Mouse (Mus musculus) small intestine, adult 10 weeks (tissue): ENCODE data around the gene Gm3411. TPM values are rescaled to one million over a fixed set of nuclear protein-coding genes. Genes with fewer than 3 reads are reported as not detected.

Experiments used
- polyA plus RNA-seq: library from polyadenylated mRNA; stranded (reverse); fragments of 350-450 nt; fragmentation: Illumina TruSeq; extraction: RNeasy Lipid Tissue Mini Kit (QIAGEN cat#74804); gene quantifications from one replicate; pipeline ENCODE4 v1.2.3, GENCODE M21; 2014; ENCODE audit warnings: low replicate concordance

Gm3411 gene
- polyA plus RNA-seq = 6.5 TPM

DNA sequence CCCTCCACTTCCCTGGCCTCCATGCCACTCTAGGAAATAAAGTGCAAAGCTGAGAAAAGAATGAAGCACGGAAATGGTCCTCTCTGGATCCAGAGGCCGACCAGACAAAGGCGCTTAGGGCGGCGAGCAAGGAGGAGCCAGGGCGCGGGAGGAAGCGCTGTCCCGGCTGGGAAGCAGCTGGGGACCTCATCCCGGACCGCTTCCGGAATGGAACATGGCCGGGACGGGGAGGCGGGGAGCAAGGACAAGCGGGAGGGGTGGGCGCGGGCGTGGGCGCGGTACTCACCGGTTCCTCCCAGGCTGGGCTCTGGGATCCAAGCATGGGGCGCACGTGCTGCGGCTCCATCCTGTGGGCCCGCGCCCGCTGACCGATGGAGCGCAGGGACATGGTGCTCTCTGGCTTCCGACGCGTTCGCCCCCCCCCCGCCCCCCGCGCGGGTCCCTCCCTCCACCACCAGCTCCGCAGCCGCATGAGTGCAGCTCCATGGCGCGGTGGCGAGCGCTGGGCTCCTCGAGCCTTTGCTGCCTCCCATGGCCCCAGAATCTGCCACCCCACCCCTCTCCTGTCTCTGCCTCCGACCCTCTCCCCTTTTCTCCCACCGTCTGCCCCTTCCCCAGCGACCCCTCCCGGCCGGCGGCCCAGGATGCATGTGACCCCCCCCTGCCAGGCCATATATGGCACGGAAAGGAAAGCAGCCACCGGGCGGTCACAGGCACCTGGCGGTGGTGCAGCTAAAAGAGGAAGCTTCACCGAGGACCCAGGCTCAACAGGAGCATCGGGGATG lies at the start of gene Gm3411:
Gm3411 (minus strand) TSS at position 320 of the 785 bp plus-strand sequence.

GRCm38 (mm10) chr14:6304743-6305142 lies 17.7 kb upstream of the Gm3411 start, which contains the start of gene Gm21103:
TSS of gene Gm21103 (minus strand) at chr14:6304843.

GRCm38 (mm10) chr14:6219192-6219591 lies 67.9 kb downstream of the Gm3411 start, which contains the start of gene Gm21560:
TSS of gene Gm21560 (minus strand) at chr14:6219292.

Other genes with a start within 250 kb of the Gm3411 start
- gene Gm6337, start 229.0 kb downstream of the Gm3411 start, polyA plus RNA-seq = not detected
- gene Gm8206, start 193.3 kb downstream of the Gm3411 start, polyA plus RNA-seq = 0.56 TPM
- 1.6 TPM for gene Gm3468, start 178.6 kb downstream of the Gm3411 start, polyA plus RNA-seq
- gene Gm3476, start 161.4 kb downstream of the Gm3411 start, polyA plus RNA-seq = not detected
- gene Gm21560, start 68.0 kb downstream of the Gm3411 start, polyA plus RNA-seq = not detected
- not detected for gene Gm21103, start 17.6 kb upstream of the Gm3411 start, polyA plus RNA-seq
- gene Gm3618, start 56.4 kb upstream of the Gm3411 start, polyA plus RNA-seq = not detected
- not detected for gene Gm16440, start 103.1 kb upstream of the Gm3411 start, polyA plus RNA-seq
- gene Gm3591, start 125.2 kb upstream of the Gm3411 start, polyA plus RNA-seq = 0.63 TPM
- gene Gm3594, start 157.4 kb upstream of the Gm3411 start, polyA plus RNA-seq = not detected